Mouse (Mus musculus) lung, adult 2 months (tissue): ENCODE results near the gene Tfpt.

Experiments
- CTCF ChIP-seq: fragments of 200-500 bp; IDR thresholded peaks from 2 replicates; pipeline ENCODE4 v1.5.1; 2011; ENCODE audit warnings: mild to moderate bottlenecking, low read length, control low read depth; ENCODE audit not compliant: insufficient read depth
- POLR2A ChIP-seq: fragments of 200-500 bp; IDR thresholded peaks from 2 replicates; pipeline ENCODE4 v1.6.1; 2011; ENCODE audit warnings: low read depth, mild to moderate bottlenecking, control low read depth, low read length, borderline replicate concordance; ENCODE audit errors: extremely low read depth

GRCm38 (mm10) chr7:3677342-3677741 lies 47.6 kb upstream of the Tfpt start, which contains the start of gene Tmc4:
- TF ChIP-seq CTCF (no peak), POLR2A (0 out of 2 replicates have a peak, but pooled peaks have one; percentile 12)
